Mouse (Mus musculus): Measurements from ENCODE around the gene Itga7. TPM values are rescaled to one million over a fixed set of nuclear protein-coding genes. Genes with fewer than 3 reads are reported as not detected.

Gene Itga7
- 0.12 and 0.41 TPM in 2 replicates for polyA plus RNA-seq (2015; fragmentation: Nextera tagmentation; extraction: Ambion mirVana)

- ATAC-seq (ENCODE audit: low read depth): peak; percentile 59
- no peaks in the 10 kb centered on the region for H3K9me3 ChIP-seq (replicated peaks)
- H3K36me3 ChIP-seq: no peaks in the 10 kb centered on the region
- no peak for DNase-seq
- peak within 1 kb of the TSS; percentile 25 for H3K4me3 ChIP-seq (replicated peaks)
- peaks cover 82% of the 10 kb centered on the region for H3K27me3 ChIP-seq
- 0 out of 2 replicates have a peak, but pooled peaks cover 8% of the 10 kb centered on the region for H3K4me1 ChIP-seq (replicated peaks)
- H3K27ac ChIP-seq: no peak within 1 kb of the TSS
- no peak within 1 kb of the TSS for H3K9ac ChIP-seq
- WGBS (ENCODE audit: insufficient replicate concordance): under 1% methylated on average over 26 of the region's 26 CpGs
- peak within 1 kb of the TSS; percentile 46 for H3K4me2 ChIP-seq
Measured at GRCm38 (mm10) chr10:128933574-128933973, at the start of gene Itga7. Gene Itga7, plus strand, starts transcription at chr10:128933818.

- peak overlapping the region; percentile 23; the same call in 1 of the 2 replicates for H3K27ac ChIP-seq
- DNase-seq (no peak), ATAC-seq (ENCODE audit: low read depth) (peak; percentile 75)
- peak overlapping the region; percentile 13; the same call in 1 of the 2 replicates for H3K9ac ChIP-seq
- no peaks in the 10 kb centered on the region for H3K9me3 ChIP-seq (replicated peaks)
- 4% methylated on average over 7 of the region's 7 CpGs for WGBS (ENCODE audit: insufficient replicate concordance)
- H3K4me3 ChIP-seq (replicated peaks): peak overlapping the region; percentile 21
- peaks cover 51% of the 10 kb centered on the region for H3K4me1 ChIP-seq (replicated peaks)
- H3K36me3 ChIP-seq: no peaks in the 10 kb centered on the region
- peak overlapping the region; percentile 82 for H3K4me2 ChIP-seq
- peaks cover 66% of the 10 kb centered on the region for H3K27me3 ChIP-seq
Measured at GRCm38 (mm10) chr10:128888941-128889827, 44.4 kb upstream of the Itga7 start.

DNA sequence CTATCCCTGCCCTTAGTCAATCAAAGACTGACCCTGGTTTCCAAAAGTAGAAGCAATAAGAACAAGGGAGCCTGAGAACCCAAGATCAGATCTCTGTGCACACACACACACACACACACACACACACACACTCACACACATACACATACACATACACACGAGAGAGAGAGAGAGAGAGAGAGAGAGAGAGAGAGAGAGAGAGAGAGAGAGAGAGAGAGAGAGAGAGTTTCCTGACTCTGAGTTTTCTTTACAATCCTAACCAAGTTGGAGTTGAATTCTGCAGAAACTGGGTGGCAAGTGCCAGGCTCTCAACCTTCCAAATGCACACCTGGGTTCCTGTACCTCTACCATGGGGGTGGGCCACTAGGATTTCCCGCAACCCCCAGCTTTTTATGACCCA is 43.8 kb upstream of the Itga7 start:
- H3K4me3 ChIP-seq (replicated peaks): peak overlapping the region; percentile 64

DNA sequence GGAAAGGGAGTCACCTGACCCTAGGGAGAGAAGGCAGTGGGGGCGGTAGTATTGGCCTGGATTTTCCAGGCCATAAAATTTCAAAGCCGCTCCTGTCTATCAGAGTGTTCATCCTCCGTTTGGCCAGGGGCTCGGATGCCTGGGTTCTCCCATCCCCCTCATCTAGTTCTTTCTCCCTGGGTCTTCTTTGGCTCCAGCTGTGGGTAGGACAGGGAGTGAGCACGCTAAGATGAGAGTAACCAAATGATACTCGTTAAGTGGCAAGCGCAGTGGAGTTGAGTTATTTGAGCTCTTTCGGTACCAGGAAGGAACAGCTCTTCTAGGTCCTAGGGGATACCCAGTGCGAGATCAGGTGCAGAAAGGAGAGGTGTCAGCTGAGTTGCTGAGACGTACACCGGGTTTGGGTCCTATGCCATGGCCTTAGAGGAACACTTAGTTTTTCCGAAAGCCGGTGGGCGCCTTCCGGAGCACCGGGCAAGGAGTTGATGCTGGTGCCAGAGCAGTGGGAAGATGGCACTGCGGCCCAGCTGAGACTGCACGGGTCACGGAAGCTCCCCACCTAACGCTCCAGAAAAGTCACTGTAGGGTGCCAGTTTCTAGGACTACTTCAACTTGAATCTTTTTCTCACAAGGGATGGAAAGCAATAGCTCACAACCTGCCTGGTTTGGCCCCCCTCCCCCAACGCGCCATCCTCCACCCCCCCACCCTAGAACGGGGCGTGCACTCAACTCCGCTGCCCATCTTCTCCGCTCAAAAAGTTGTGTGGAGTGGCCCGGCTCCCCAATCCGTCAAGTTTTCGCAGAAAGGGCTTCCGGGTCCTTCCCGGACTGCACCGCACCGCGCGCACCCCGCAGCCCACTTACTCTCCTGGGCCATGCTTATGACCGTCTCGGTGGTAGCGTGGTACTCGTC is 43.0 kb upstream of the Itga7 start:
- ATAC-seq (ENCODE audit: low read depth) (no peak), DNase-seq (no peak)
- Histone ChIP-seq H3K4me2 (peak overlapping the region; percentile 82), H3K4me1 (replicated peaks) (peaks cover 40% of the 10 kb centered on the region), H3K9me3 (replicated peaks) (no peaks in the 10 kb centered on the region), H3K27ac (no peak overlapping the region), H3K27me3 (peaks cover 80% of the 10 kb centered on the region), H3K36me3 (no peaks in the 10 kb centered on the region), H3K9ac (peak overlapping the region; percentile 61), H3K4me3 (replicated peaks) (peak overlapping the region; percentile 64)
- WGBS (ENCODE audit: insufficient replicate concordance): 2% methylated on average over 40 of the region's 40 CpGs

More for the DNA sequence above, 43.8 kb upstream of the Itga7 start:
- H3K4me1 ChIP-seq (replicated peaks): peaks cover 48% of the 10 kb centered on the region
- H3K9me3 ChIP-seq (replicated peaks): no peaks in the 10 kb centered on the region
- 48% methylated on average over 1 of the region's 2 CpGs for WGBS (ENCODE audit: insufficient replicate concordance)
- H3K27me3 ChIP-seq: peaks cover 72% of the 10 kb centered on the region
- DNase-seq (no peak), ATAC-seq (ENCODE audit: low read depth) (no peak)
- no peaks in the 10 kb centered on the region for H3K36me3 ChIP-seq
- no peak overlapping the region for H3K27ac ChIP-seq
- H3K4me2 ChIP-seq: peak overlapping the region; percentile 82
- no peak overlapping the region for H3K9ac ChIP-seq

DNA sequence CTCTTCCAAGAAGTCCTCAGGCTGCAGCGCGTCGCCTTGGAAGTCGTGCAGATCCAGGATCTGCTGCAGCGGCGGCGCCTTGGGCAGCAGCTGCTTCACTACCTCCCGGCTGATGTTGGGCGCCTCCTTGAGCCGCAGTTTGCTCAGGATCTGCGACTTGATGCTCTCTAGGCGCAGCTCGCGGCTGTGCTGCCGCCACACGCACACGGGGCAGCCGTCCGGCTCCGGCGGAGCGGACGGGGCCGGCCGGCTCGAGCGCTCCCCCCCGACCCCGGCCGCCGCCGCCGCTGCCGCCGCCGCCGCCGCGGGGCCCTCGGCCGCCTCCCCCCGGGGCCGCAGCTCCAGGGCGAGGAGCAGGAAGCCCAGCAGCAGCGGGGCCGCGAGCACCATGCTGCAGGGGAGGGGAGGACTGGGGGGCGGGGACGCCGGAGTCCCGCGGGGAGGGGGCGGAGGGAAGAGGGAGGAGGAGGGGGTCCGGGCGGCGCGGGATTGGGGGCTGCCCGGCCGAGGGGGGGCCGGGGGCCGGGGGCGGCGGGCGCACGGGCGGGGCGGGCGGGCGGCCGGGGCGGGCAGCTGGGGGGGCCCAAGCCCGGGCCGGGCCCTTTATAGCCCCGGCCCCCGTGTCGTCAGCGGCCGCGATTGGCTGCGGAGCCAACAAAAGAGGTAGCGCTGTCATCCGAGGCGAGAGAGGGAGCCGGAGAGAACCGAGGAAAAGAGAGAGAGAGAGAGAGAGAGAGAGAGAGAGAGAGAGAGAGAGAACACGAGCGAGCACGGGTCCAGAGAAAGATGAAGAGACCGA is 42.1 kb upstream of the Itga7 start, which contains the start of gene Gdf11:
TSS of gene Gdf11 (minus strand) at position 423 of the 799 bp plus-strand sequence.
- H3K4me3 ChIP-seq (replicated peaks): peak within 1 kb of the TSS; percentile 64
- peaks cover 39% of the 10 kb centered on the region for H3K4me1 ChIP-seq (replicated peaks)
- peak within 1 kb of the TSS; percentile 61 for H3K9ac ChIP-seq
- H3K27ac ChIP-seq: no peak within 1 kb of the TSS
- no peaks in the 10 kb centered on the region for H3K9me3 ChIP-seq (replicated peaks)
- ATAC-seq (ENCODE audit: low read depth): no peak
- peaks cover 89% of the 10 kb centered on the region for H3K27me3 ChIP-seq
- no peak for DNase-seq
- H3K36me3 ChIP-seq: no peaks in the 10 kb centered on the region
- peak within 1 kb of the TSS; percentile 82 for H3K4me2 ChIP-seq
- WGBS (ENCODE audit: insufficient replicate concordance): 1% methylated on average over 69 of the region's 89 CpGs

DNA sequence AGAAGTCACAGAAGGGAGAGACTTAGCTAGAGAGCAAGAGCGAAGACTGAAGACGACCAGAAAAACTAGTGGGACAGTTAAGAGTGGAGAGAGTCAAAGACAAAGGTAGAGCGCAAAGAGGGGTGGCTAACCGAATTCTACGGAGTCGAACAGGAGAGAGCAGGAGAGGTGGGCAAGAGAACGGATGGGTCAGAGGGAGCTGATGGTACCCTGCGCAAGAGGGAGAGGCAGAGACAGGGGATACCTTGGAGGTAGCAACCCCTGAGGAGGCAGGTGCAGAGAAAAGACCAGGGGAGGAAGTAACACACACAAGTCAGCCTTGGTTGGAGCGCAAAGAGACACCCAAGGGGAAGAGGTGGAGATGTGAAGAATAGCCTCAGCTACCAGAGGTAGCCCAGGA is 41.4 kb upstream of the Itga7 start:
- H3K4me3 ChIP-seq (replicated peaks): peak overlapping the region; percentile 64
- DNase-seq: no peak
- no peaks in the 10 kb centered on the region for H3K9me3 ChIP-seq (replicated peaks)
- 6% methylated on average over 9 of the region's 9 CpGs for WGBS (ENCODE audit: insufficient replicate concordance)
- peaks cover 32% of the 10 kb centered on the region for H3K4me1 ChIP-seq (replicated peaks)
- H3K36me3 ChIP-seq: no peaks in the 10 kb centered on the region
- peaks cover 96% of the 10 kb centered on the region for H3K27me3 ChIP-seq
- no peak overlapping the region for H3K27ac ChIP-seq
- no peak for ATAC-seq (ENCODE audit: low read depth)
- H3K9ac ChIP-seq: no peak overlapping the region
- H3K4me2 ChIP-seq: peak overlapping the region; percentile 82

GRCm38 (mm10) chr10:128895437-128895836 is 38.2 kb upstream of the Itga7 start:
- peak; percentile 55 for DNase-seq

GRCm38 (mm10) chr10:128895952-128896693 is 37.5 kb upstream of the Itga7 start:
- Histone ChIP-seq H3K9ac (no peak overlapping the region), H3K27me3 (peaks cover 69% of the 10 kb centered on the region), H3K9me3 (replicated peaks) (no peaks in the 10 kb centered on the region), H3K4me1 (replicated peaks) (peaks cover 17% of the 10 kb centered on the region), H3K27ac (no peak overlapping the region), H3K4me2 (0 out of 2 replicates have a peak overlapping the region, but pooled peaks have one; percentile 4), H3K36me3 (no peaks in the 10 kb centered on the region), H3K4me3 (replicated peaks) (no peak overlapping the region)
- DNase-seq (no peak), ATAC-seq (ENCODE audit: low read depth) (no peak)
- 7% methylated on average over 17 of the region's 17 CpGs for WGBS (ENCODE audit: insufficient replicate concordance)

More at GRCm38 (mm10) chr10:128895437-128895836, 38.2 kb upstream of the Itga7 start:
- Histone ChIP-seq H3K4me1 (replicated peaks) (peaks cover 24% of the 10 kb centered on the region), H3K9ac (no peak overlapping the region), H3K4me3 (replicated peaks) (no peak overlapping the region), H3K27ac (no peak overlapping the region), H3K27me3 (peaks cover 76% of the 10 kb centered on the region), H3K9me3 (replicated peaks) (no peaks in the 10 kb centered on the region), H3K36me3 (no peaks in the 10 kb centered on the region), H3K4me2 (0 out of 2 replicates have a peak overlapping the region, but pooled peaks have one; percentile 4)
- 0% methylated on average over 9 of the region's 9 CpGs for WGBS (ENCODE audit: insufficient replicate concordance)
- 0 out of 2 replicates have a peak, but pooled peaks have one; percentile 5 for ATAC-seq (ENCODE audit: low read depth)

DNA sequence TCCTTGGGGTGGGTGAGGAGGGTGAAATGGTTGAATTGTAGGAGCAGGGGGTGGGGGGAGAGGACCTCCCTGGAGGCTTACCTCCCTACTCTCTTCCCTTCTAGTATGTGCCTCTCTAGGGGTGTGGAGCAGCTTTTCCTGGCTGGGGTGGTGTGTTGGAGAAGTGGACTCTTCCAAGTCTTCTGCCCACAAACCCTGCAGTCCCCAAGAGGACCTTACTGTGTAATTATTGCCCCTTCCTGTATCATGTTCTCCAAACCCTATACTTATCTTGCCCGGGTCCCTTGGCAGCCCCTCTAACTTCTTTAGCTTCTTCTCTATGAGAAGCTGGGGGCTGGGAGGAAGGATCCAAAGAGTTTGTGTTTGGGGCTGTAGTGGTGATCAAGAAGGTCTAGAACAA is 36.8 kb upstream of the Itga7 start:
- Histone ChIP-seq H3K9ac (no peak overlapping the region), H3K27me3 (peaks cover 62% of the 10 kb centered on the region), H3K27ac (no peak overlapping the region), H3K36me3 (no peaks in the 10 kb centered on the region), H3K9me3 (replicated peaks) (no peaks in the 10 kb centered on the region), H3K4me1 (replicated peaks) (peaks cover 13% of the 10 kb centered on the region), H3K4me3 (replicated peaks) (no peak overlapping the region), H3K4me2 (no peak overlapping the region)
- no peak for ATAC-seq (ENCODE audit: low read depth)
- DNase-seq: no peak
- 29% methylated on average over 1 of the region's 1 CpGs for WGBS (ENCODE audit: insufficient replicate concordance)

- peaks cover 55% of the 10 kb centered on the region for H3K27me3 ChIP-seq
- no peak overlapping the region for H3K4me3 ChIP-seq (replicated peaks)
- H3K36me3 ChIP-seq: no peaks in the 10 kb centered on the region
- H3K27ac ChIP-seq: no peak overlapping the region
- no peak for DNase-seq
- H3K9me3 ChIP-seq (replicated peaks): no peaks in the 10 kb centered on the region
- no peak overlapping the region for H3K9ac ChIP-seq
- no peak for ATAC-seq (ENCODE audit: low read depth)
- 0% methylated on average over 1 of the region's 1 CpGs for WGBS (ENCODE audit: insufficient replicate concordance)
- no peak overlapping the region for H3K4me2 ChIP-seq
- H3K4me1 ChIP-seq (replicated peaks): peaks cover 10% of the 10 kb centered on the region
Measured at GRCm38 (mm10) chr10:128897501-128897900, 36.1 kb upstream of the Itga7 start.

Measured in liver, embryonic 13.5 days (tissue).